Mouse (Mus musculus) brain, embryonic 18.5 days (tissue): ENCODE results near the gene Ilk.
A peak's percentile ranks its signal among the peaks of the same experiment; 100 is the strongest.
"Not testable (repeated sequence)": the region's sequence is repeated elsewhere in the genome, so short reads cannot be mapped to it uniquely, and the experiment has no call there.

Experiments used
- DNase-seq: peaks from one replicate; pipeline ENCODE4 v3.0.0-alpha.2; 2012; ENCODE audit warnings: low read depth, low spot score

The Ilk gene

DNA sequence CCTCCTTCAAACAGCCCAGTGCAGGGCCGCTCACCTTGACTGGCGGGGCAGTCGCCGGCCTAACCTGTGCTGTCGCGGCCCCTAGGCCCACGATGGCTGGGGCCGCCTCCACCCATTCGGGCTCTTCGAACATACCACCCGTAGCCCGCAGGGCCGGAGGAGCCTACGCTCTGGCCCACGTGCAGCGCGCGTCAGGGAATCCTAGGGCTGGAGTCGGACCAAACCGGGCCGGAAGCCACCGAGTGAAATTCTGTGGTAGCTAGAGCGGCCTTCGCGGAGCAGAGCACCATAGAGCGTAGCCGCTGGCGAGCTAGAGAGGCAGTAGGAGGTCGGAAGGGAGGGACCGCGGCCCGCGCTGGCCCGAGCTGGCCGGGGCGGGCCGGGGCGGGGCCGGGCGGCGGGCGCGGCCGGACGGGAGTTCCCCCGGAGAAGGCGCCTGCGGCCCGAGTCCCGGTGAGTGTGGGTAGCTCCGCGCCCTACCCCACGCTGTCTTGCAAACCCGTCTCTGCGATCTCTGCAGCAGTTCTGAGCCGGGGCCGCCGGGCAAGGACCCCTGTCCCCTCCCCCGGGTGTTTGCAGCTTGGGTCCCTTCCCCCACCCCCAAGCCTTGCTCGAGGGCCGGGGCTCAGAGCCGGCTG is at the start of gene Ilk:
TSS of gene Ilk (plus strand) at position 329 of the 638 bp plus-strand sequence.
- peak; percentile 56 for DNase-seq

- DNase-seq: no peak
Observed at GRCm38 (mm10) chr7:105690875-105691274, 45.5 kb upstream of the Ilk start.

DNA sequence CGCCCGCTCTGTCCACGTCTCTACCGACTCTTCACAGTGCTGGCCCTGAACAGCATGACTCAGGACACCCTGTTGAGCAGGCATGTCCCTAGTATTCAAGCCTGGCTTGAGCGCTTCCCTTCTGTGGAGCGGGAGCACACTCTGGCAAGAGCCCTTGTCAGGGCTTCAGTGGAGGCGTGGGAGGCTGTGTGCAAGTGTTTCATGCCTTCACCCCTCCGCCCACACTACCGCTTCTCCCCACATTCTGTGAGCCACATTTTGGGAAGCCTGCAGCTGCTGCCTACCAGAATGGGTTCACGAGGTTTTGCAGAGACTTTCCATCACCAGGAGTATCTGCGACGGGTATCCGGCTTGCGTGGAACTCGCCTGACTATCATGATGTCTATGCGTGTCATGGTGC is 33.2 kb upstream of the Ilk start:
- DNase-seq: no peak

DNA sequence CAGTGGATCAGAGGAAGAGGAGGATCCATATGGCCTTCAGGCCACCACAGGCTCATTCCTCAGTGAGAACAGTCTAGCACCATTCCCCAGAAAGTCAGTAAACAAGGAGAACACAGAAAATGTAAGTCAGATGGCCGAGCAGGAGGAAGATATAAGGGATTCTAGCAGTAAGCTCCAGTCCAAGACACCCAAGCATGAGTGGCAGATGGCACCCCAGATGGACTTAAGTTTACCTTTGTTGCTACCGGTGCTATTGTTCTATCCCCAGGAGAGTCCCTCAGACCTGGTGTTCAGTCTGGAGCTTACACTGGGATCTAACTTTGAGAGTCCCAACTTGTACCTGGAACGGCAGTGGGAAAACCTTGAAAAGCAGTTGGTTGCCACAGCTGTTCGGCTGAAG is 32.6 kb upstream of the Ilk start:
- no peak for DNase-seq

GRCm38 (mm10) chr7:105708733-105709132 is 27.7 kb upstream of the Ilk start:
- no peak for DNase-seq

GRCm38 (mm10) chr7:105715366-105715765 is 21.0 kb upstream of the Ilk start:
- DNase-seq: no peak

DNA sequence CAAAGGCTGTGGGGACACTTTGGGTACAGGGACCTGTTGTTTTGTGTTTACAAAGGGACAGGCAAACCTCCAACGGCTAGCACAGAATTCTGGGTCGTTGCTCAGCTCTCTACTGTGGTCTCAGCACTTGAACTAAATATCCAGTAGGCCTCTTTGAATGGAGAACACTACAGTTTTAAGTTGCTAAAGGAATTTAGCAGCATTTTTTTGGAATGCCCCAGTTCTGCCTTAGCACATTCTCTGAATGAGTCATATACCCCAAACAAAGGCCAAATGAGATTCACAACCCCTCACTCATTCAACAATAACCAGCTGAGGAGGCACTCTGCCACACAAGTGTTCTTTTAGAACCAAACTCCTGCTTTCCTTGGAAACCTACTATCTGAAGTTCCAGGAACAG is 14.5 kb upstream of the Ilk start:
- DNase-seq: no peak

DNA sequence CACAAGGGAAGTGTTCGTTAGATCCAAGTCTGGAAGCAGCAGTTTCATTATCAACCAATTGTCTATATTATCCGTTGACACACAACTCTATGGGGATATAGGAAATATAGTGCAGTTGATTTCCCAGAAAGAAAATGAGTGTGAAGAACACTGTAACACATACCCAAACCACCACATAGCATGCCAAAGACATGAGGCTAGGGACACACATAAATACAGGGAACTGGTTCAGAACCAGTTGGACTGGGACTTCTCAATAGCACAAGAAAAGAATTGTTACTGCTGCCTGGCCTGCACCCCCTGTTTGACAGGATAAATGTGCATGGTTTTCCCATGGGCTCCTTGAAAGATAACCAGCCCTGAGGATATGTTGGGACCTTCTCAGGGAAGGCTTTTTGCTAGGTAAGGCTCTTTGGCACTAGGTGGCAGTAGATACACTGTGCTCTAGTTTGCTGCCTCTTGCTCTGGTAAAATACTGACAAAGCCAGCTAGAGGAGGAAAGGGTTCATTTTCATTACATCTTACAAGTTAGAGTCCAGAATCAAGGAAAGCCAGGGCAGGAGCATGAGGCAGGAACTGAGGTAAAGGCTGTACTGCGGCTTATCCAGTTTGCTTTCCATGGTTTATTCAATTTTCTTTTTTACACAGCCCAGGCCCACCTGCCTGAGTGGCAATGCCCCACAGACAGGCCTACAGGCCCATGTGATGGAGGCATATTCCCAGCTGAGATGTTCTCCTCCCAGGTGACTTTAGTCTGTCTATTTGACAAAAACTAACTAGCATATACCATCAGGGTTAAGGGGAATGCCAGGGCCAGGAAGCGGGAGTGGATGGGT is 10.0 kb upstream of the Ilk start:
- no peak for DNase-seq

DNA sequence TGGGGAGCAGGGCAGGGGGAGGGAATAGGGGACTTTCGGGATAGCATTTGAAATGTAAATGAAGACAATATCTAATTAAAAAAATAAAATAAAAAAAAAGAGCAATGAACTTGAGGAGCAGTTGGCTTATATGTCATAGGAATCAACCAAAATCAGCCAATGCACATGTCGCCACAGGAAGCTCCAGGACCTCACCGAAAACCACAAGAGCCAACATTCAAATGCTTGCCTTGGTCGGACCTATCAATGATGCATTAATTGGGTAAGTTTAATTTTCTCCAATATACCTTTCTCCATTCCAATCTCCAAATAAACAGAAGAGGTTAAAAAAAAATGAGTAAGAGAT is 9.4 kb upstream of the Ilk start:
- DNase-seq: no peak

GRCm38 (mm10) chr7:105728701-105729428 is 7.5 kb upstream of the Ilk start:
- DNase-seq: no peak

DNA sequence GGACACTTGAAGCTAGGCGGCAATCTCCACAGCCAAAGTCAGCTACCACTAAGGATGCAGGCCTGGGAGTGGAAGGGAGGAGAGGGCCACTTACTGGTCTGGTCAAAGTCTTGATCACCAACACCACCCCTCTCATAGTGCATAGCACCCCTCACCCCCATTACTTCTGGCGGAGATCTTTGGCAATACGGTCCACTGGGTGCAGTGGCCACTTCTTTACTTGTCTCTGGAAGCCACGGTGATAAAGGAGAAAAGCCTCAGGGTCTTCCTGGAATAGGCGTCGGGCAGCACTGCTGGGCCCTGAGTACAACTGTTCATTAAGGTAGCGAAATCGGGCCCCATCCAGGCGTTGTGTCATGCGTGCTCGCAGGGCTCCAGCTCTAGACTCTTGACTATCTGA is 2.6 kb upstream of the Ilk start:
- no peak for DNase-seq

DNA sequence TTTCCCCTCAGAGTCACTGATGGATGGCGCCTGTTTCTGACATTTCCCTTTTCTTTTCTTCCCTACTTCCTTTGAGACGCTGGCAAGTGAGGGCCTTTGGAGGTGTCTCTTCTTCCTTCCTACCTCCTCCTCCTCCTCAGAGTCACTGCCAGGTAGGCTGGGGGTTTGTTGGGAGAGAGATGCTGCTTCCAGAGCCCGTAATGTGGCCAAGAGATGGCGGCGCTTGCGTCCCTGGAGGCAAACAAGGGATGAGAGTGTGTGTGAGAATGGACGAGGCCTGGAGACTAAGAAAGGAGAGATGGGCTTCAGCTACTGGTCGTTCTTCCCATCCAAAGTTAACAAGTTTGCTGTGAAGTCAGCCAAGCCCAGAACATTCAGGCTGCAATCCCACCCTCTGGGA is 1.6 kb upstream of the Ilk start:
- DNase-seq: no peak

DNA sequence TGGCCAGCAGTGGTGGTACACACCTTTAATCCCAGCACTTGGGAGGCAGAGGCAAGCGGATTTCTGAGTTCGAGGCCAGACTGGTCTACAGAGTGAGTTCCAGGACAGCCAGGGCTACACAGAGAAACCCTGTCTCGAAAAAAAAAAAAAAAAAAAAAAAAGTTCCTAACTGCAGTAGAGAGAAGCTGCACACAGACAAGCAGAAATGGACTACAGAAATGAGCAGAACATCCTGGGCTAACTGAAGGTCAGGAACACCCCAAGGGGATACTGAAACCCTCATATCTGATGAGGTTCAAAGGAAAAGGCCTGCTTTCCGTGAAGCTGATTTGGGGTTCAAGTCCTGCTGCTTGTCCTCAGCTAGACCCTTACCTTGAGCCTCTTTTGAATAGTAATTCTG is 928 bp upstream of the Ilk start:
- not testable (repeated sequence) for DNase-seq

DNA sequence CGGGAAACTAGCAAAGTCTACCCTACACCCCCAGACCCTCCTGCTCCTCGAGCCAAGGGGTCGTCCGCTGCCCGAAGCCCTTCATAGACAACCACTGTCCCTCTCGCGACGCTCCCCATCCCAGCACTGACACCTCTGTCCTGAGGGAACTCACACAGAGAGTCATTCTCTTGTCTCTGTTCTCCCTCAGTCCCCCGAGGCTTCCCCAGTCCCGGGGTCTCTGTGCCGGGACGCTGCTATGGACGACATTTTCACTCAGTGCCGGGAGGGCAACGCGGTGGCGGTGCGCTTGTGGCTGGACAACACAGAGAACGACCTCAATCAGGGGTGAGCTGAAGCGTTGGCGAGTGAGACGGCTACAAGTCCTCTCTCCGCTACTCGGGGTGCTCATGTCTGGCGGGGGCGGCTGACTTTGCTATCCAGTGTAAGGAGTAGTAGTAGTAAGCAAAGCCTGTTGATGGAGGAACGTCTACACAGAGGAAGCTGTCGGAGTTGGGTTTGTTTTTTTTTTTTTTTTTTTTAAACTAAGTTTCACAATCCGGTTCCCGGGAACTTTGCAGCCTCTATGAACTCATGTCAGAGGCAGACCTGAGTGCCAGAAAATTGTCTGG is 624 bp downstream of the Ilk start, which contains the start of gene Rrp8:
TSS of gene Rrp8 (minus strand) at position 475 of the 611 bp plus-strand sequence.
- no peak for DNase-seq

DNA sequence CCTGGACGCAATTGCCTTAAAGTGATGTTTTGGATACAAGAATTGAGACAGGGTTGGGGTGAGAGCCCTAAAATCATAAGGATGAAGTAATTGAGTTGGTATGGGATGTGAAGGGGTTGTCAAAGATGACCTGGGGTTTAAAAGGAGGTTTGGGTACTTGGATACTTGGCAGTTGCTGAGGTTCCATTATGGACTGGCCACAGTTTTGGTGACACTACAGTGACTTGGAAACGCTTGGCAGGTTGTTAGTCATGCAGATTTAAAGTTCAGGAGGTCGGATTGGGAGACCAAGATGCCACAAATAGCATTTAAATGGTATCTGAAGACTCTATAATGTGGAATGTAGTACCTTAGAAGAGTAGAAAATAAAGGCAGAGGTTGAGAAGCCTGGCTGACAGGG is 1.3 kb downstream of the Ilk start:
- DNase-seq: no peak

GRCm38 (mm10) chr7:105738286-105738685 is 1.9 kb downstream of the Ilk start:
- no peak for DNase-seq

- no peak for DNase-seq
Observed at GRCm38 (mm10) chr7:105738948-105739347, 2.6 kb downstream of the Ilk start.

DNA sequence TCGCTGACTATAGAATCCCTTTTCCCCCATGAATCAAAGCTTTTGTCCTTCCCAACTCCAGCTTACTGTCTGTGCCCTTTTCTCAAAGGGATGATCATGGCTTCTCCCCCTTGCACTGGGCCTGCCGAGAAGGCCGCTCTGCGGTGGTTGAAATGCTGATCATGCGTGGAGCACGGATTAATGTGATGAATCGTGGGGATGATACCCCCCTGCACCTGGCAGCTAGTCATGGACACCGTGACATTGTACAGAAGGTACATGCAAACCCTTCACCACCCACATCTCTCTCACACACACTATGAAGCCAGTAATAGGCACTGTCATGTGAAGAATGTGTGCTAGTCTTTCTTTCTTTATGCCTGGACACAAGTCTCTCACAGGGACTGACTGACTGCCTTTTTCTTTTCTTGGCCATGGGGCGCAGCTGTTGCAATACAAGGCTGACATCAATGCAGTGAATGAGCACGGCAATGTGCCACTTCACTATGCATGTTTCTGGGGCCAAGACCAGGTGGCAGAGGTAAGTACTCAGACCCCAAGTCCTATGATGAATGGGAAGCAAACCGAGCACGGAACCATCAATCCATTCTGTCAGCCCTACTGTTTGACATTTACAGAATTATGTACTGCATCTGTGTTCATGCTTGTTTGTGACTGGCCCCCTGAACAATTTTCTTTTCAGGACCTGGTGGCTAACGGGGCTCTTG is 3.9 kb downstream of the Ilk start:
- DNase-seq: no peak

GRCm38 (mm10) chr7:105740851-105741250 is 4.5 kb downstream of the Ilk start:
- DNase-seq: no peak

- DNase-seq: no peak
Observed at GRCm38 (mm10) chr7:105741978-105742377, 5.6 kb downstream of the Ilk start.

DNA sequence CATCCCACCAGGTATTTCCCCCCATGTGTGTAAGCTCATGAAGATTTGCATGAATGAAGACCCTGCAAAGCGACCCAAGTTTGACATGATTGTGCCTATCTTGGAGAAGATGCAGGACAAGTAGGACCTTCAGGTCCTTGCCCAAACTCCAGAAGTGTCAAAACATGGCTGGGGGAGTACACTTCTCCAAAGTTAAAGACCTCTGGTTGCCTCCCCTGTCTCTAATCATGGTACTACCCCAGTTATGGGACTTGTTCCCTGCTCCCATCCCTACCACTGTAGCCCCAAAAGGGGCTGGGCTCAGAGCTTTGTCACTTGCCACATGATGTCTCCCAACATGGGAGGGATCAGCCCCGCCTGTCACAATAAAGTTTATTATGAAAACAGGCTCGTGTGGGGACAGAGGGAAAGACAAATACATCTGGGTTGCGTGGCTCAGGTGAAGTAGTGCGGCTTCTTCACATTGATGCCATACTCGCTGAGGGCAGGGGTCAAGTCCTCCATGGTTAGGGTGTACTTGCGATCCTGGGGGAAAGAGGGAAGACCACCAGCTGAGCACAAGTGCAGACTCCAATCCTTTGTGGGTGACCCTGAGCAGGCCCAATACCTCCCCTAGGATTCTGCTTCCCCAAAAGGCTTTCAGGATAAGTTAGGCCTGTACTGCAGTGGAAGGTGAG is 6.3 kb downstream of the Ilk start:
- not testable (repeated sequence) for DNase-seq
